Comparison of ENCODE assay signal across 25 mouse cellular contexts in the genomic region with DNA sequence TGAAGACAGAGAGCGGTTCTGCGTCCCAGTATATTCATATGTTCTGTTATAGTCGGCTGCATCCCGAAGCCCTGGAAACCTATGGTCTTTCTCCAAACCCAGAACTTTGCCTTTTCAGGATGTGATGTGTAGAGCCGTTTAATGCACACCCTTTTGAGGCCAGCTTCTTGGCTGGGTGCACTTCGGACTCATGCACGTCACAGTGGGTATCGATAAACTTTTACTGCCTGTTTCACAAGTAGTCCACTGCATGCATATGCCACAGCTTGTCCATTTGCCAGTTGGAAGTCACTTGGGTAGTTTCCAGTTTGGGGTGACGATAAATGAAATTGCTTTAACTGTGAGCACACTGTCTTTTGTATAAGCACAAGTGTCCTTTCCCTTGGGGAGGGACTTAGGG.
"Had no signal": no experiment of that assay in that cellular context is flagged by ENCODE, and none has a peak within 500 bp of the region (broad histone marks: within the 10 kb centered on the region; RNA-seq: fewer than 3 reads in every experiment).

No protein-coding gene starts in this region.

- H3K9me3 ChIP-seq: heart, embryonic 10.5 days; heart, embryonic 12.5 days; hindbrain, embryonic 10.5 days; hindbrain, embryonic 12.5 days; kidney, embryonic 15.5 days; limb, embryonic 10.5 days; limb, embryonic 12.5 days; liver, embryonic 13.5 days had no signal

- DNase-seq: gastrocnemius, adult 2 months; gastrocnemius, postnatal 10 days; gastrocnemius, postnatal 25 days; heart, adult 18-20 months; heart, postnatal 10 days; heart, postnatal 4 days; kidney, adult 18-20 months; kidney, adult 8-10 months; kidney, postnatal 14 days; kidney, postnatal 36 days; liver; liver, embryonic 13.5 days had no signal

- H3K27ac ChIP-seq: gastrocnemius, adult 2 months; heart, embryonic 10.5 days; hindbrain, embryonic 10.5 days; hindbrain, embryonic 12.5 days; hindbrain, embryonic 14.5 days; kidney, embryonic 15.5 days; kidney, postnatal 0 days; layer of hippocampus, adult 2 months; left cerebral cortex, adult 2 months; limb, embryonic 10.5 days; limb, embryonic 12.5 days; liver, embryonic 13.5 days had no signal

- H3K4me1 ChIP-seq: hindbrain, embryonic 12.5 days had no signal

- ATAC-seq: hindbrain, embryonic 16.5 days had no signal

- H3K36me3 ChIP-seq: hindbrain, embryonic 10.5 days; hindbrain, embryonic 12.5 days; liver, embryonic 13.5 days had no signal

- H3K27me3 ChIP-seq: heart, embryonic 12.5 days; hindbrain, embryonic 12.5 days; kidney, embryonic 15.5 days; limb, embryonic 12.5 days; liver, embryonic 13.5 days had no signal

- H3K4me2 ChIP-seq: heart, embryonic 12.5 days; hindbrain, embryonic 12.5 days; hindbrain, embryonic 14.5 days; kidney, embryonic 15.5 days; limb, embryonic 12.5 days; liver, embryonic 11.5 days; liver, embryonic 13.5 days had no signal

- H3K4me3 ChIP-seq: gastrocnemius, adult 2 months; heart, embryonic 10.5 days; heart, embryonic 12.5 days; hindbrain, embryonic 10.5 days; hindbrain, embryonic 12.5 days; kidney, embryonic 15.5 days; layer of hippocampus, adult 2 months; left cerebral cortex, adult 2 months; limb, embryonic 10.5 days; limb, embryonic 12.5 days; liver, embryonic 13.5 days had no signal

- H3K9ac ChIP-seq: heart, embryonic 12.5 days; hindbrain, embryonic 12.5 days; hindbrain, embryonic 14.5 days; kidney, embryonic 15.5 days; limb, embryonic 12.5 days; liver, embryonic 13.5 days had no signal
